ENCODE assay signal across 26 mouse cellular contexts in the genomic region with DNA sequence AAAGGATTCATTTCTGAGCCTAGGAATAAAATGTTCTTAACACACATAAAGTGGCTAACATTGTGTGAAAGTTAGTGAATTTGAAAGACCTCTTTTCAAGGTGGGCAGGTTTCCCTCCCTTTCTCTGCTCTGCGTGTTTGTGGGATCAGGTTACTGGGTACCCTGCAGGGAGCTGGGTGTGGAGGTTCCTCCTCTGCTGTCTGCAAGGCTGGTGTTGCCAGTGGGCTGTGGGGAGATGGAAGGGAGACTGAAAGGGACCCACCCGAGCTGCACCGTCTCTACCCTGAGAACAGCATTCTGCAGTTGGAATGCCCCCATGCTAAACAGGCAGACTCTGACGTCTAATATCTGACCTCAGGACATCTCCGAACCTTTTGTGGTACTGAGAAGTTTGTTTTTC.
DNase-seq lines count a peak whose midpoint lies in the region; ATAC-seq and TF ChIP-seq lines count a peak whose summit lies in the region.
"Had no signal": no experiment of that assay in that cellular context is flagged by ENCODE, and none has a peak within 500 bp of the region (broad histone marks: within the 10 kb centered on the region; RNA-seq: fewer than 3 reads in every experiment).

No protein-coding gene starts in this region.

- 61% methylated on average over 5 of the region's 5 CpGs for WGBS in forebrain, embryonic 11.5 days
- WGBS in forebrain, embryonic 15.5 days, result 66% methylated on average over 5 of the region's 5 CpGs
- WGBS in intestine, embryonic 14.5 days, result 54% methylated on average over 5 of the region's 5 CpGs
- 75% methylated on average over 5 of the region's 5 CpGs for WGBS in intestine, embryonic 16.5 days
- 52% methylated on average over 5 of the region's 5 CpGs for WGBS in embryonic facial prominence, embryonic 10.5 days

- H3K36me3 ChIP-seq in forebrain, embryonic 11.5 days (ENCODE audit: control insufficient read depth, insufficient read depth, low read length), result no peaks in the 10 kb centered on the region; the same call in 1 of the 2 replicates
- no peaks in the 10 kb centered on the region for H3K36me3 ChIP-seq in forebrain, embryonic 15.5 days
- no peaks in the 10 kb centered on the region for H3K36me3 ChIP-seq in intestine, embryonic 14.5 days (ENCODE audit: control insufficient read depth, insufficient read depth, low read length)
- no peaks in the 10 kb centered on the region for H3K36me3 ChIP-seq in intestine, embryonic 16.5 days (ENCODE audit: control insufficient read depth, insufficient read depth, low read length)
- H3K36me3 ChIP-seq in E14TG2a.4 (ENCODE audit: insufficient read depth, low read length), result no peaks in the 10 kb centered on the region
- peaks cover 7% of the 10 kb centered on the region; the same call in 1 of the 2 replicates for H3K36me3 ChIP-seq in embryonic facial prominence, embryonic 10.5 days (replicated peaks)
- H3K36me3 ChIP-seq: embryonic facial prominence, embryonic 13.5 days; heart, embryonic 12.5 days; heart, embryonic 15.5 days had no signal

- no peaks in the 10 kb centered on the region for H3K4me1 ChIP-seq in forebrain, embryonic 11.5 days (replicated peaks; ENCODE audit: control insufficient read depth, insufficient read depth, low read length)
- H3K4me1 ChIP-seq in forebrain, embryonic 15.5 days, result peaks cover 10% of the 10 kb centered on the region
- no peaks in the 10 kb centered on the region for H3K4me1 ChIP-seq in intestine, embryonic 14.5 days (replicated peaks; ENCODE audit: control insufficient read depth, insufficient read depth, low read length)
- H3K4me1 ChIP-seq in intestine, embryonic 16.5 days (ENCODE audit: control insufficient read depth, insufficient read depth, low read length), result no peaks in the 10 kb centered on the region
- H3K4me1 ChIP-seq in E14TG2a.4 (replicated peaks; ENCODE audit: low read depth, low read length), result peaks cover 26% of the 10 kb centered on the region
- H3K4me1 ChIP-seq in embryonic facial prominence, embryonic 10.5 days, result peaks cover 45% of the 10 kb centered on the region

- H3K4me2 ChIP-seq in forebrain, embryonic 11.5 days (ENCODE audit: low read depth, low read length, severe bottlenecking), result no peak overlapping the region
- H3K4me2 ChIP-seq in forebrain, embryonic 15.5 days (replicated peaks), result no peak overlapping the region
- no peak overlapping the region for H3K4me2 ChIP-seq in intestine, embryonic 14.5 days (ENCODE audit: low read length)
- no peak overlapping the region for H3K4me2 ChIP-seq in intestine, embryonic 16.5 days (ENCODE audit: low read depth, low read length)
- H3K4me2 ChIP-seq: embryonic facial prominence, embryonic 13.5 days; heart, embryonic 12.5 days; heart, embryonic 15.5 days; hindbrain, embryonic 14.5 days had no signal

- no peak for ATAC-seq in forebrain, embryonic 11.5 days (replicated peaks; ENCODE audit: low FRiP score)
- ATAC-seq in forebrain, embryonic 15.5 days (replicated peaks), result no peak
- ATAC-seq in intestine, embryonic 14.5 days (replicated peaks; ENCODE audit: low FRiP score, low TSS enrichment, low read depth), result no peak
- ATAC-seq in intestine, embryonic 16.5 days, result no peak
- ATAC-seq: forebrain, postnatal 0 days; hindbrain, postnatal 0 days; inflammation-experienced regulatory T-cells, adult 6 months had no signal

- no peaks in the 10 kb centered on the region for H3K27me3 ChIP-seq in forebrain, embryonic 11.5 days (ENCODE audit: control insufficient read depth, insufficient read depth, low read length)
- no peaks in the 10 kb centered on the region for H3K27me3 ChIP-seq in forebrain, embryonic 15.5 days
- no peaks in the 10 kb centered on the region for H3K27me3 ChIP-seq in intestine, embryonic 14.5 days (replicated peaks; ENCODE audit: control insufficient read depth, insufficient read depth, low read length)
- H3K27me3 ChIP-seq in intestine, embryonic 16.5 days (replicated peaks; ENCODE audit: control insufficient read depth, insufficient read depth, low read length), result no peaks in the 10 kb centered on the region
- H3K27me3 ChIP-seq in E14TG2a.4 (ENCODE audit: insufficient read depth, low read length), result no peaks in the 10 kb centered on the region
- no peaks in the 10 kb centered on the region for H3K27me3 ChIP-seq in embryonic facial prominence, embryonic 10.5 days (replicated peaks; ENCODE audit: low read depth, poor library complexity, severe bottlenecking)
- H3K27me3 ChIP-seq: embryonic facial prominence, embryonic 13.5 days; heart, embryonic 12.5 days; heart, embryonic 15.5 days had no signal

- H3K9ac ChIP-seq in forebrain, embryonic 11.5 days (ENCODE audit: low read length), result no peak overlapping the region
- no peak overlapping the region for H3K9ac ChIP-seq in forebrain, embryonic 15.5 days (replicated peaks)
- no peak overlapping the region for H3K9ac ChIP-seq in intestine, embryonic 14.5 days (ENCODE audit: low read length)
- H3K9ac ChIP-seq in intestine, embryonic 16.5 days (ENCODE audit: low read depth, low read length), result no peak overlapping the region
- H3K9ac ChIP-seq: embryonic facial prominence, embryonic 13.5 days; forebrain, postnatal 0 days; heart, embryonic 12.5 days; heart, embryonic 15.5 days; hindbrain, embryonic 14.5 days had no signal

- H3K4me3 ChIP-seq in forebrain, embryonic 11.5 days (ENCODE audit: low read depth, low read length), result no peak overlapping the region
- no peak overlapping the region for H3K4me3 ChIP-seq in forebrain, embryonic 15.5 days
- no peak overlapping the region for H3K4me3 ChIP-seq in intestine, embryonic 14.5 days (ENCODE audit: low read depth, low read length)
- no peak overlapping the region for H3K4me3 ChIP-seq in intestine, embryonic 16.5 days (ENCODE audit: low read length)
- H3K4me3 ChIP-seq in E14TG2a.4 (replicated peaks; ENCODE audit: low read length), result peak overlapping the region; percentile 17; the same call in 1 of the 2 replicates
- H3K4me3 ChIP-seq in embryonic facial prominence, embryonic 10.5 days, result no peak overlapping the region
- H3K4me3 ChIP-seq: embryonic facial prominence, embryonic 13.5 days; forebrain, embryonic 10.5 days; gastrocnemius, adult 2 months; heart, embryonic 12.5 days; heart, embryonic 15.5 days had no signal

- no peaks in the 10 kb centered on the region for H3K9me3 ChIP-seq in forebrain, embryonic 11.5 days (ENCODE audit: control insufficient read depth, low read length)
- H3K9me3 ChIP-seq in forebrain, embryonic 15.5 days, result no peaks in the 10 kb centered on the region
- no peaks in the 10 kb centered on the region for H3K9me3 ChIP-seq in intestine, embryonic 14.5 days (ENCODE audit: control insufficient read depth, low read length)
- H3K9me3 ChIP-seq in intestine, embryonic 16.5 days (ENCODE audit: control insufficient read depth, low read length), result no peaks in the 10 kb centered on the region
- H3K9me3 ChIP-seq in E14TG2a.4 (ENCODE audit: low read length), result no peaks in the 10 kb centered on the region
- H3K9me3 ChIP-seq in embryonic facial prominence, embryonic 10.5 days, result no peaks in the 10 kb centered on the region
- H3K9me3 ChIP-seq: embryonic facial prominence, embryonic 13.5 days; forebrain, embryonic 10.5 days; heart, embryonic 12.5 days; heart, embryonic 15.5 days had no signal

- no peak for TF ChIP-seq CTCF in E14TG2a.4 (conservative IDR thresholded peaks at IDR 0.05; ENCODE audit: low read length)

- DNase-seq in forebrain, embryonic 11.5 days (ENCODE audit: low spot score), result peak; percentile 45
- DNase-seq in intestine, embryonic 14.5 days (ENCODE audit: low spot score), result peak; percentile 45
- DNase-seq in embryonic facial prominence, embryonic 10.5 days (ENCODE audit: low spot score), result no peak
- no peak for DNase-seq in layer of hippocampus, postnatal 10 days (ENCODE audit: low spot score in 2 of 2)
- no peak for DNase-seq in layer of hippocampus, adult 11-12 months (ENCODE audit: low spot score)
- DNase-seq: adrenal gland, postnatal 10 days; adrenal gland, postnatal 36 days; cerebellum, adult 18-20 months; cerebellum, adult 9-10 months; forebrain, postnatal 0 days; gastrocnemius, adult 2 months; gastrocnemius, postnatal 14 days; heart, adult 11 months; heart, postnatal 10 days; heart, postnatal 36 days; kidney, adult 11 months had no signal

- H3K27ac ChIP-seq in forebrain, embryonic 11.5 days (ENCODE audit: low read depth, low read length), result no peak overlapping the region
- H3K27ac ChIP-seq in forebrain, embryonic 15.5 days (replicated peaks), result no peak overlapping the region
- no peak overlapping the region for H3K27ac ChIP-seq in intestine, embryonic 14.5 days (ENCODE audit: low read depth)
- no peak overlapping the region for H3K27ac ChIP-seq in intestine, embryonic 16.5 days (ENCODE audit: low read length)
- H3K27ac ChIP-seq in embryonic facial prominence, embryonic 10.5 days (replicated peaks), result 0 out of 2 replicates have a peak overlapping the region, but pooled peaks have one; percentile 16
- H3K27ac ChIP-seq: embryonic facial prominence, embryonic 13.5 days; forebrain, embryonic 10.5 days; gastrocnemius, adult 2 months; heart, embryonic 15.5 days; hindbrain, embryonic 14.5 days; hindbrain, postnatal 0 days had no signal

Comparison
In these comparisons a context has a peak if more than half of its experiments do, and no peak if none do; other contexts are left out.
1. DNase-seq: peak in forebrain, embryonic 11.5 days (single experiment) and intestine, embryonic 14.5 days (single experiment); none in embryonic facial prominence, embryonic 10.5 days (single experiment), layer of hippocampus, postnatal 10 days (0 of 2) and layer of hippocampus, adult 11-12 months (single experiment).